Mouse (Mus musculus) mouse trophoblast stem cell (cell line): ENCODE data around the gene Ndfip2.

ENCODE experiments used
- in situ Hi-C, 2 experiments: fragments of 300-500 bp; cut with MseI, MboI; formaldehyde crosslinking; loops; 2 replicates in 1 of 2; 3 replicates in 1 of 2; pipeline ENCODE4 v1.15.1; 2025

The Ndfip2 gene

GRCm38 (mm10) chr14:105258379-105259034 is at the start of gene Ndfip2:
Gene Ndfip2, plus strand, starts transcription at chr14:105258573.
- in situ Hi-C loops = no loop called here

GRCm38 (mm10) chr14:105219525-105220376 is 38.6 kb upstream of the Ndfip2 start:
- in situ Hi-C loops = no loop called here

- in situ Hi-C loops = no loop called here
These were observed 36.1 kb upstream of the Ndfip2 start for GRCm38 (mm10) chr14:105222240-105222639.

GRCm38 (mm10) chr14:105225790-105226189 is 32.6 kb upstream of the Ndfip2 start:
- in situ Hi-C loops = loop anchor here in 1 of 2 experiments (5.0 kb wide), 1 partner anchor 72 kb away; no protein-coding TSS in a partner anchor

- in situ Hi-C loops = loop anchor here in 1 of 2 experiments (10.0 kb wide), 1 partner anchor 62 kb away; no protein-coding TSS in a partner anchor
These were observed 26.0 kb upstream of the Ndfip2 start for GRCm38 (mm10) chr14:105232421-105232820.

- in situ Hi-C loops = loop anchor here in 1 of 2 experiments (10.0 kb wide), 1 partner anchor 58 kb away; no protein-coding TSS in a partner anchor
These were observed 21.8 kb upstream of the Ndfip2 start for GRCm38 (mm10) chr14:105236596-105236995.

GRCm38 (mm10) chr14:105237736-105238135 is 20.6 kb upstream of the Ndfip2 start:
- in situ Hi-C loops = loop anchor here in 1 of 2 experiments (10.0 kb wide), 1 partner anchor 57 kb away; no protein-coding TSS in a partner anchor

GRCm38 (mm10) chr14:105238450-105239038 is 19.8 kb upstream of the Ndfip2 start:
- in situ Hi-C loops = loop anchor here in 1 of 2 experiments (10.0 kb wide), 1 partner anchor 56 kb away; no protein-coding TSS in a partner anchor

- in situ Hi-C loops = no loop called here
These were observed 18.3 kb upstream of the Ndfip2 start for GRCm38 (mm10) chr14:105240120-105240519.

GRCm38 (mm10) chr14:105243805-105244443 is 14.4 kb upstream of the Ndfip2 start:
- in situ Hi-C loops = no loop called here

GRCm38 (mm10) chr14:105251038-105251437 is 7.3 kb upstream of the Ndfip2 start:
- in situ Hi-C loops = no loop called here

GRCm38 (mm10) chr14:105253304-105253703 is 5.1 kb upstream of the Ndfip2 start:
- in situ Hi-C loops = no loop called here

GRCm38 (mm10) chr14:105254401-105254800 is 4.0 kb upstream of the Ndfip2 start:
- in situ Hi-C loops = no loop called here

GRCm38 (mm10) chr14:105255620-105256019 is 2.8 kb upstream of the Ndfip2 start:
- in situ Hi-C loops = no loop called here

GRCm38 (mm10) chr14:105259035-105259880 is 885 bp downstream of the Ndfip2 start:
- in situ Hi-C loops = no loop called here

- in situ Hi-C loops = no loop called here
These were observed 4.5 kb downstream of the Ndfip2 start for GRCm38 (mm10) chr14:105262923-105263322.

- in situ Hi-C loops = no loop called here
These were observed 8.7 kb downstream of the Ndfip2 start for GRCm38 (mm10) chr14:105267095-105267494.

GRCm38 (mm10) chr14:105272030-105272429 is 13.7 kb downstream of the Ndfip2 start:
- in situ Hi-C loops = no loop called here

GRCm38 (mm10) chr14:105272539-105272938 is 14.2 kb downstream of the Ndfip2 start:
- in situ Hi-C loops = no loop called here

GRCm38 (mm10) chr14:105275196-105275595 is 16.8 kb downstream of the Ndfip2 start:
- in situ Hi-C loops = no loop called here

GRCm38 (mm10) chr14:105277277-105277676 is 18.9 kb downstream of the Ndfip2 start:
- in situ Hi-C loops = no loop called here
